Mouse (Mus musculus): ENCODE data around the gene Filip1. TPM values are rescaled to one million over a fixed set of nuclear protein-coding genes. Genes with fewer than 3 reads are reported as not detected.

Gene Filip1
- total and polyA plus RNA-seq, 3 experiments, result 0.71 to 1.5 (median 1.3) TPM

DNA sequence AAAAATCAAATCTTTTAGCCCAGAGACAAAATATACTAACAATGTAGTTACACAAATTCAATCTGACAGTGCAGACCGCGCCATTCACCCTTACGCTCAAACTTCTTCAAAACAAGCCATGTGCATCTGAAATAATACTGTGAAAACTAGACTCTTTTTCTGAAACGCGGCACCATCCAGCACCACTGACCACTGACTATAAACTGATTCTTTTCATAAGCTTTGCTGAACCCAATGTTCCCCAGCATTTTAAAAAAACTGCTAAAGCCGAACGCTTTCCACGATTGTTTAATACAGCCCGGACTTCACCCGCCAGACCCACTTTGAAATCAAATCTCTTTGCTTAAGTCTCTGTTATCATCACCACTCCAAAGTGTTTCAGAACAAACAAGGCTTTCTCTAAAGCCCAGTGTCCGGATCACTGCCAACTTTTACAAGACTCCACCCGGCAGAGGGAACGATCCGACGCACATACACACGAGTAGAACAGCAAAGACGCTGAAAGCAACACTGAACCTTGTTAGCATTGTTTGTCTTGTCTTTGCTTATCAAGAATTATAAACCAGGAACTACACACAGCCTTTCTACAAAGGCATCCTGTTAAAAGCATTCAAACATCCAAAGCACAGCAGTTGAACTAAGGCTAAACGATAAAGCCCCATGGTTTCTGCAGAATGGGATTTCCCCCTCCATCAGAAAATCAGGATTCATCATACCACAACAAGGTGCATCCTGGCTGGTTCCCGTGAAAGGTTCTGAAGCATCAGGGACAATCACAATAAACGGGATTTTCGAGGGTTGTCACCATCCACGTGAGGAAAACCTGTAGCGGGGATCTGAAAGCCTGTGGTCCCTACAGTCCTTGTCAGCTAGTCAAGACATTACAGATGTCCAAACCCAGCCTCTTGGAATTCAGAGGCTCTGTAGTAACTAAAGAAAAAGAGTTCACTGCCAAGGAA lies 182.5 kb downstream of the Filip1 start:
- TF ChIP-seq TBP (conservative IDR thresholded peaks at IDR 0.05; ENCODE audit: low read depth, low read length), result no peak
- TF ChIP-seq RAD21 (IDR thresholded peaks at IDR 0.05; ENCODE audit: low read depth, low read length), result no peak
- Histone ChIP-seq H3K79me2 (replicated peaks; ENCODE audit: control insufficient read depth, extremely low read depth, insufficient read depth, poor library complexity, severe bottlenecking) (no peaks in the 10 kb centered on the region), H3K9ac (ENCODE audit: insufficient read depth, low read depth) (no peak overlapping the region), H3K4me2 (ENCODE audit: insufficient read depth, low read depth, poor library complexity, severe bottlenecking) (no peak overlapping the region), H3K4me1 (ENCODE audit: control insufficient read depth in 1 of 2, insufficient read depth in 2 of 2) (no peaks in the 10 kb centered on the region), H3K36me3 (replicated peaks in 1 of 2; ENCODE audit: control insufficient read depth in 1 of 2, insufficient read depth in 1 of 2, low read length in 1 of 2) (no peaks in the 10 kb centered on the region), H3K27me3 (replicated peaks) (no peaks in the 10 kb centered on the region), H3K4me3 (replicated peaks in 1 of 3; ENCODE audit: low read depth in 2 of 3, low read length in 2 of 3, poor library complexity in 1 of 3) (no peak overlapping the region), H3K9me3 (replicated peaks; ENCODE audit: low read length) (no peaks in the 10 kb centered on the region), H3K27ac (ENCODE audit: insufficient read depth, low read depth) (no peak overlapping the region)
- in situ Hi-C loops (cut with MboI; ENCODE audit: low pct_ligation_motif_present, low pct_unique_long_range_greater_than_20kb, low sequenced_read_pairs) (no loop called here), dilution Hi-C loops (cut with MboI; ENCODE audit: extremely low pct_ligation_motif_present, extremely low pct_unique_long_range_greater_than_20kb, low sequenced_read_pairs) (no loop called here)
- DNase-seq (ENCODE audit: extremely low read depth), result no peak

DNA sequence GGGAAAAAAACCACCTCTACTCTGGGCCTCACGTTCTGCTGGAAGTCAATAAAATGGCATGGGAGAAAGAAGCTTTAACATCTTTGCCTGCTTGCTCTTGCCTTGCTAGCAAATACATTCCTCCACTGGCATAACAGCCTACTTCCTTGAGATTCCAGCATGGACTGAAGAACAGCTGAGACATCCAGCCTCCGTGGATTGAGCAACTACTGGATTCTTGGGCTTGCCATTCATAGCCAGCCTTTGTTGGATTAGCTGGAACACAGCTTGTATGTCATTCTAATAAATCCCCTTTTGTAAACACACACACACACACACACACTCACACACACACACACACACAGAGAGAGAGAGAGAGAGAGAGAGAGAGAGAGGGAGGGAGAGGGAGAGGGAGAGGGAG lies 185.6 kb downstream of the Filip1 start:
- in situ Hi-C loops (cut with MboI; ENCODE audit: low pct_ligation_motif_present, low pct_unique_long_range_greater_than_20kb, low sequenced_read_pairs), result no loop called here
- TF ChIP-seq ELF1 (IDR thresholded peaks at IDR 0.05; ENCODE audit: low read depth, low read length), result no peak
- TF ChIP-seq IRF4 (IDR thresholded peaks at IDR 0.05; ENCODE audit: low read depth, low read length), result no peak
- no peak for TF ChIP-seq MAFK (IDR thresholded peaks at IDR 0.05; ENCODE audit: insufficient replicate concordance, low read length)
- TF ChIP-seq TCF12 (IDR thresholded peaks at IDR 0.05; ENCODE audit: low read depth, low read length), result no peak
- no peak for TF ChIP-seq MAZ (IDR thresholded peaks at IDR 0.05; ENCODE audit: low read depth, low read length)
- TF ChIP-seq ZNF384 (IDR thresholded peaks at IDR 0.05; ENCODE audit: low read depth, low read length), result no peak
- no peak for TF ChIP-seq CHD2 (IDR thresholded peaks at IDR 0.05; ENCODE audit: low read length)
- H3K9ac ChIP-seq (ENCODE audit: insufficient read depth, low read depth), result no peak overlapping the region
- no peaks in the 10 kb centered on the region for H3K9me3 ChIP-seq (replicated peaks; ENCODE audit: low read length)
- H3K36me3 ChIP-seq (replicated peaks in 1 of 2; ENCODE audit: control insufficient read depth in 1 of 2, insufficient read depth in 1 of 2, low read length in 1 of 2), result no peaks in the 10 kb centered on the region
- H3K79me2 ChIP-seq (replicated peaks; ENCODE audit: control insufficient read depth, extremely low read depth, insufficient read depth, poor library complexity, severe bottlenecking), result no peaks in the 10 kb centered on the region
- DNase-seq (ENCODE audit: extremely low read depth), result no peak
- dilution Hi-C loops (cut with MboI; ENCODE audit: extremely low pct_ligation_motif_present, extremely low pct_unique_long_range_greater_than_20kb, low sequenced_read_pairs), result no loop called here
- no peak overlapping the region for H3K4me2 ChIP-seq (ENCODE audit: insufficient read depth, low read depth, poor library complexity, severe bottlenecking)
- no peaks in the 10 kb centered on the region for H3K27me3 ChIP-seq (replicated peaks)
- H3K4me1 ChIP-seq (ENCODE audit: control insufficient read depth in 1 of 2, insufficient read depth in 2 of 2), result no peaks in the 10 kb centered on the region
- no peak overlapping the region for H3K27ac ChIP-seq (ENCODE audit: insufficient read depth, low read depth)
- H3K4me3 ChIP-seq (replicated peaks in 1 of 3; ENCODE audit: low read depth in 2 of 3, low read length in 2 of 3, poor library complexity in 1 of 3), result no peak overlapping the region

DNA sequence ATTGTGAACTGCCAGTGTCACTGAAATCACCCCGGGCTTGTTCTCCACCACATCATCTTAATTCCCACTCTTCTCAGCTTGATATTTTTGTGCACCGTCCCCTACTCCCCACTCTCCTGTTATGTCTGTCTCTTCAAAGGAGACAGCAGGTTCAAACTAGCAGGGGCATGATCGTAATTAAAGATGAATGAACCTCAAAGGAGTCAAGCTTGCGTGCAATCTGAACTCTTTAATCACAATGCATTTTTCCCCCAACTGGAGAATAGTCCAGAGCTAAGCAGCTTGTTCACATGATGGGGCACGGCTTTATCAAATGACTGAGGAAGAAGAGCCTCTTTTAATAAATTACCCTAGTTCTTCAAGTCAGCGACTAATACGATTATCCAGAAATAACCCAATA lies 187.1 kb downstream of the Filip1 start:
- in situ Hi-C loops (cut with MboI; ENCODE audit: low pct_ligation_motif_present, low pct_unique_long_range_greater_than_20kb, low sequenced_read_pairs) (no loop called here), dilution Hi-C loops (cut with MboI; ENCODE audit: extremely low pct_ligation_motif_present, extremely low pct_unique_long_range_greater_than_20kb, low sequenced_read_pairs) (no loop called here)
- Histone ChIP-seq H3K4me1 (ENCODE audit: control insufficient read depth in 1 of 2, insufficient read depth in 2 of 2) (no peaks in the 10 kb centered on the region), H3K36me3 (replicated peaks in 1 of 2; ENCODE audit: control insufficient read depth in 1 of 2, insufficient read depth in 1 of 2, low read length in 1 of 2) (no peaks in the 10 kb centered on the region), H3K4me3 (replicated peaks in 1 of 3; ENCODE audit: low read depth in 2 of 3, low read length in 2 of 3, poor library complexity in 1 of 3) (no peak overlapping the region), H3K4me2 (ENCODE audit: insufficient read depth, low read depth, poor library complexity, severe bottlenecking) (no peak overlapping the region), H3K27me3 (replicated peaks) (no peaks in the 10 kb centered on the region), H3K9ac (ENCODE audit: insufficient read depth, low read depth) (no peak overlapping the region), H3K27ac (ENCODE audit: insufficient read depth, low read depth) (no peak overlapping the region), H3K79me2 (replicated peaks; ENCODE audit: control insufficient read depth, extremely low read depth, insufficient read depth, poor library complexity, severe bottlenecking) (no peaks in the 10 kb centered on the region), H3K9me3 (replicated peaks; ENCODE audit: low read length) (no peaks in the 10 kb centered on the region)
- TF ChIP-seq MAX (IDR thresholded peaks at IDR 0.05; ENCODE audit: low read length) (no peak), E2F4 (IDR thresholded peaks at IDR 0.05; ENCODE audit: insufficient replicate concordance, low read depth, low read length) (no peak)
- DNase-seq (ENCODE audit: extremely low read depth), result no peak

All from CH12.LX (cell line).